Comparison of ENCODE assay signal across 32 mouse cellular contexts in genomic region chr13:39266024-39266423, GRCm38 (mm10).
"Had no signal": no experiment of that assay in that cellular context is flagged by ENCODE, and none has a peak within 500 bp of the region (broad histone marks: within the 10 kb centered on the region; RNA-seq: fewer than 3 reads in every experiment).

No protein-coding gene starts in this region.

- H3K36me3 ChIP-seq: heart, embryonic 10.5 days; heart, embryonic 12.5 days; heart, embryonic 13.5 days; heart, embryonic 15.5 days; hindbrain, embryonic 10.5 days; hindbrain, embryonic 12.5 days; hindbrain, embryonic 13.5 days; hindbrain, embryonic 15.5 days; intestine, embryonic 15.5 days had no signal

- H3K4me3 ChIP-seq: heart, adult 2 months; heart, embryonic 10.5 days; heart, embryonic 12.5 days; heart, embryonic 13.5 days; heart, embryonic 15.5 days; hindbrain, embryonic 10.5 days; hindbrain, embryonic 12.5 days; hindbrain, embryonic 13.5 days; hindbrain, embryonic 15.5 days; intestine, embryonic 15.5 days; layer of hippocampus, adult 2 months; left cerebral cortex, adult 2 months had no signal

- H3K9ac ChIP-seq: heart, embryonic 12.5 days; heart, embryonic 13.5 days; heart, embryonic 15.5 days; hindbrain, embryonic 12.5 days; hindbrain, embryonic 13.5 days; hindbrain, embryonic 14.5 days; hindbrain, embryonic 15.5 days; intestine, embryonic 15.5 days had no signal

- H3K27ac ChIP-seq: heart, adult 2 months; heart, embryonic 10.5 days; heart, embryonic 13.5 days; heart, embryonic 15.5 days; hindbrain, embryonic 10.5 days; hindbrain, embryonic 12.5 days; hindbrain, embryonic 13.5 days; hindbrain, embryonic 14.5 days; hindbrain, embryonic 15.5 days; hindbrain, postnatal 0 days; intestine, embryonic 15.5 days; layer of hippocampus, adult 2 months; left cerebral cortex, adult 2 months had no signal

- H3K27me3 ChIP-seq: heart, embryonic 12.5 days; heart, embryonic 13.5 days; heart, embryonic 15.5 days; hindbrain, embryonic 12.5 days; hindbrain, embryonic 13.5 days; hindbrain, embryonic 15.5 days; intestine, embryonic 15.5 days had no signal

- H3K4me2 ChIP-seq: heart, embryonic 11.5 days; heart, embryonic 12.5 days; heart, embryonic 13.5 days; heart, embryonic 15.5 days; hindbrain, embryonic 12.5 days; hindbrain, embryonic 13.5 days; hindbrain, embryonic 14.5 days; hindbrain, embryonic 15.5 days; intestine, embryonic 15.5 days had no signal

- H3K4me1 ChIP-seq: heart, embryonic 10.5 days; heart, embryonic 12.5 days; heart, embryonic 13.5 days; heart, embryonic 15.5 days; hindbrain, embryonic 10.5 days; hindbrain, embryonic 12.5 days; hindbrain, embryonic 13.5 days; hindbrain, embryonic 15.5 days; intestine, embryonic 15.5 days had no signal

- ATAC-seq: hindbrain, embryonic 16.5 days; hindbrain, postnatal 0 days; inflammation-experienced regulatory T-cells, adult 6 months; intestine, embryonic 15.5 days; intestine, embryonic 16.5 days; intestine, postnatal 0 days had no signal

- H3K9me3 ChIP-seq: heart, embryonic 10.5 days; heart, embryonic 12.5 days; heart, embryonic 13.5 days; heart, embryonic 15.5 days; hindbrain, embryonic 10.5 days; hindbrain, embryonic 12.5 days; hindbrain, embryonic 13.5 days; hindbrain, embryonic 15.5 days; intestine, embryonic 15.5 days had no signal

- DNase-seq: heart, adult 2 months; heart, postnatal 10 days; heart, postnatal 14 days; heart, postnatal 36 days; heart, postnatal 4 days; kidney, adult 11 months; kidney, adult 18-20 months; kidney, adult 2 months; kidney, adult 8-10 months; kidney, postnatal 10 days; kidney, postnatal 14 days; kidney, postnatal 25 days; layer of hippocampus, adult 9-11 months; layer of hippocampus, postnatal 36 days had no signal
